In the genomic region with DNA sequence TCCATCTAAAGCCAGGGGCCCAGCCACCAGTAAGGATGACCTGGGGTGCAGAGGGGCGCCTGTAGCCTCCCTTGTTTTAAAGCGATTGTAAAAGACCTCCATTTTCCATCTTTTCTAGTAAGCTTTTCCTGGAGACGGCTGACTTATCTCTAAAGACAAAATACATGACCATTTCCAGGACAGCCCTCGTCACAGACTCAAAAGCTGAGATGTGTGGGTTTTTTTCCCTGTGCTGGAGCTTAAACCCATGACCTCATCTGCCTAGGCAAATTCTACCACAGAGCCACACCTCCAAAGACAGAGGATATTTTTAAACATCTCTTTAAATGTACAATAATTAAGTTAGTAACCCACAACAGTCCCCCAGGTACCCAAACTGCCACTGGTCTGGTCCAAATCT, we compare ENCODE assay signal across 1 mouse cellular context.
A peak's percentile ranks its signal among the peaks of the same experiment; 100 is the strongest.
TF ChIP-seq lines count a peak whose summit lies in the region.

No protein-coding gene starts in this region.

TF ChIP-seq in CH12.LX, 34 proteins besides CTCF, POLR2A, EP300 and RAD21 (continued from another document):
- TF ChIP-seq NELFE (IDR thresholded peaks at IDR 0.05; ENCODE audit: low read depth, low read length), result peak; percentile 77
